Mouse (Mus musculus) spleen, postnatal 14 days (tissue): ENCODE results near the gene Utrn.

Experiments used
- DNase-seq, 2 experiments: peaks; one replicate each; pipeline ENCODE4 v3.0.0; 2021 to 2022; ENCODE audit warnings: low spot score in 2 of 2

The Utrn gene

DNA sequence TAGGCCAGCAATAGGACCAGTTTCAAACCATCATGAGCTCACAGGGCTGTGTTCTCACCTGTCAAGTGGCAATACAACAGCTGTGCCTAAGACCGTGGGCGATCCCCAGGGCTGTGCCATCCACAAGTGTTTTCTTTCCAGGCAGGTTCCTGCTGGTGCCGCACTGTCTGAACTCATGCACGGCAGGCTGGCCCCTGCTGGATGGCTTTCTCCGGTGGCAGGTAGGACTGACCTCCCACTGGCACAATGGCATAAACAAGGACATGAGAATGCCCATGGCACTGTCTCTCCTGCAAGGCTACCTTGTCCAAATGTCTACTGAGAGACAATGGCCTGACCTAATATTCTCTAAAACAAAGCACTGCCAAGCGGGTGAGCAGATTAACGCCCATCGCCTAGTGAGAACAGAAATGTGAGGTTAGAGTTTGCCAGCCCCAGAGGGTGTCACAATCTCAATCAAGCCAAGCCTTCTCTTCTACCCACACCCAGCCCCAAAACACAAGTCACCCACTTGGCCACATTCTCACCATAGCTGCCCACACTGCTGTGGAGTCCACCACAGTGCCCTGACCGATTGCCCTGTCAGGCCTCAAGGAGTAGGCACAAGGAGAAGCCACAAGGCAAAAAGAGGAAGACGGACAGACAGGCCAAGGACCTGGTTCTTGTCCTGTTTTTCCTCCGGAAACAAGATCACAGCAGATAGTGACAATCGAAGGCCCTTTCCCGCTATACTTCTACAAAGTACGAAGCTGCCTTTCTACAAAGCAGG, 32.9 kb downstream of the Utrn start:
- DNase-seq, result no peak

- DNase-seq, result no peak
These were observed 35.0 kb downstream of the Utrn start for GRCm38 (mm10) chr10:12834215-12834614.

DNA sequence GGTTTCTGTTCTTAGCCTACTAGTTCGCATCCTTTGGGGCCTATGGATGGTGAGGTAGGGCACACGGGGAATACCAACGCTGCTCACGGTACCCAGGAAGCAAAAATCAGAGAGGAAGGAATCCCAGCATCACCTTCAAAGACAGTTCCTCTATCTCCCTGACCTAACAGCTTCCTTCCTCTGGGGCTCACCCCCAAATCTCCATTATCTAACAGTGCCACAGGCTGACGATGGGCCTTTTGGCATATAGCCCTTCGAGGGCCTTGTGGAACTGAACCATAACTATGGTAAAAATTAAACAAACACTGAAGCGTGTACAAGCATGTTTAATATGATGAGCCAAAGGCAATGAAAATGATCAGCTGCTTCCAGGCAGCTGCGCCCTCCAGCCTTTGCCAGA, 37.0 kb downstream of the Utrn start:
- DNase-seq, result no peak

- no peak for DNase-seq
These were observed 41.4 kb downstream of the Utrn start for GRCm38 (mm10) chr10:12827778-12828177.

GRCm38 (mm10) chr10:12827306-12827705, 41.9 kb downstream of the Utrn start:
- no peak for DNase-seq

DNA sequence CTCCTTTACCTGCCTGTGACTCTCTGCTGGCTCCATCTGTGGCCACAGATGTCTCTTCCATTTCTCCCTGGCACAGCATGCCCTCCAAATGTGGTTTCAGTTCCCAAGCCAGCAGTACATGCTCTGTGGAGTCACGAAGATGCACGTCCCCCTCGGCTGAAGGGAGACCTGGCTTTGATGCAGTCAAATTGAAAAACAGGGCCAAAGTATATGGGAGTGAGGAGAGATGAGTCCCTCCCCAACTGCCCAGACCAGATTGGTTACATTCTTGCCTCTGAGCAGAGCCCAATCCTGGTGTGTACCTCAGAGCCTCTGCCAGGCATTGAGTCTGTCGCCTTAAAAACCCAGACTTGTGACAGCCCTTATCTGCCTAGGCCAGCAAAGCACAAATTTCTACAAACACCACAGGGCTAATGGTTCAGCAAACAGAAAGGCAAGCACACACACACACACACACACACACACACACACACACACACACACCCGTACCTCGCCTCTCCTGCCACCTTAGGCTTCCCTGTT, 42.3 kb downstream of the Utrn start:
- no peak for DNase-seq

DNA sequence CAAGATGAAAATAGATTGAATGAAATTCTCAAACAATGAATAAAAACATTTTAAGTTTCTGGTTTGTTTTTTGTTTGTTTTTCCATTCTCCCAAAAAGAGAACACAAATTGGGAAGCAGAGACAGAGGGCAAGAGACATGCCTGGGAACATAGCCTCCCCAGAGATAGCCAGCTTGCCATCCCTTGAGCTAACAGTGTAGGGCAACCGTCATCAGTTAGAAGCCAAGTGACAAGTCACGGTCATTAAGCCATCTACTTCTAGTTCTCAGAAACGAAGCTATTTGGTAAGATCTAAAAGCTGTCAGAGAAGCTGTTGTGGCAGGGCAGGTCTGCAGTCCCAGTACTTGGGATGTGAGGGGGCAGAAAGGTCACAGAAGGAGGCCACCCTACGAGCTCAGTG, 44.8 kb downstream of the Utrn start:
- DNase-seq, result no peak

DNA sequence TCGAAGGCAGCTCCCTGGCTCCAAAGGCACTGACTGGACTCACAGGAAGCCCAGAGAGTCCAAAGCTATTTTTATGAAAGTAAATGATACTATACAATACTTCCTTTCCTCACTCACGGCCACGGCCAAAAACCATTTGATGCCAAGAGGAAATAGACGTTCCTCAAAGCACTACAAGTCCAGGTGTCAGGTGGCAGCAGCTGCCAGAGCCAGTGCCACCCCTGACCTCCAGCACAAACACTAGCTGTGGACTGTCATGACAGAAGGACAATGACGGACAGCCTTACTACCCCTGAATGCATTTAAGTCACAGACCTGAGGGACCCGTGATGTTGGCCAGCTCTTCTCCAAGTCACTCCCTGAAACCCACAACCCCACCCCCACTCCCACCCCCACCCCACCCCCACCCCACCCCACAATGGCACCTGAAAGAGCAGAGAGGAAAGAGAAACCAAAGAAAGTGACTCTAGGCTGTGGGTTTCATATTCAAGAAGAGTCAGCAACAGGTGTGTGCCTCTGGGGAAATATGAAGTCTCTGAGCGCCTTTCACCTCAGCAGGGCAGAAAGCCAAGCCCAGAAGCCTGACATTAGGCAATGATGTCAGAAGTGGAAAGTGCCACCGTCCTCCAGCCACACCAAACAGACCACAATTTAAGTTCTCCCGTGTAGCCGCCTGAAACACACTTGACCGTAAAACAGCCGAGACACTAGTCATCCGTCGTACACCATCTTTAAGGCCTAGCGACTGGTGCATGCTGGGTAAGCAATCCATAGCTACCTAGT, 45.5 kb downstream of the Utrn start:
- DNase-seq, result no peak

GRCm38 (mm10) chr10:12820978-12821735, 48.0 kb downstream of the Utrn start:
- no peak for DNase-seq

GRCm38 (mm10) chr10:12817409-12817808, 51.8 kb downstream of the Utrn start:
- no peak for DNase-seq

- DNase-seq, result no peak
These were observed 52.6 kb downstream of the Utrn start for GRCm38 (mm10) chr10:12816530-12816929.

DNA sequence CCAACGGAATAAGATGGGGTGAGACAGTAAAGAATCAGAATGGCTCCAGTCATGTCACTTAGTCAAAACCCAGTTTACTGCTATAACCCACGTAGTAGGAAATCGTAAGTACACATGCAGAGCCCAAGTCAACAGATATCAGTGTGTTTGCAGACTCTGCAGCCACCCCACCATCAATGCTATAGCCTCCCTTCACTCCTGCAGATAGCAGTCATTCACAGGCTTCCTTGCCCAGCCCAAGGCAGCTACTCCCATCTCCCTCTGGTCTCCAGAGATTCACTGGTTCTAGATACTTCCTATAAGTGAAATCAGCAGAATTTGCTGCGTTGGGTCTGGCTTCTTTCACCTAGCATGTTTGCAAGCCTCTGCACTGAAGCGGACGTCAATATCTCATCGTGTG, 54.8 kb downstream of the Utrn start:
- DNase-seq, result no peak

DNA sequence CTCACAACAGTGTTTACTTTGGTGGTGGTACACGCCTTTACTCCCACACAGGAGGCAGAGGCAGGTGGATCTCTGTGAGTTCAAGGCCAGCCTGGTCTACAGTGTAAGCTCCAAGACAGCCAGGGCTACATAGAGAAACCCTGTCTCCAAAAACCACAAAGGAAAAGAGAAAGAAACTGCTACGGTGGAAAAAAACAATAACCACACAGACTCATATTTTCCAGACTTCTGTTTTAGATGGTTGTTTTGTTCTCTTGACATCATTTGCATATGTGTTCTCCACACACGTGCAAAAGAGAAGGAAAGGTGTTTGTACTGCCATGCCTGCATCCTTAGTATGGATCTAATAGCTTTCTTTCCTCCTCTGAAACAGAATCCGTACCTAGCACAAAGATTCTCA, 55.3 kb downstream of the Utrn start:
- no peak for DNase-seq

- peak in 1 of 2 experiments; percentile 23 for DNase-seq
These were observed 55.9 kb downstream of the Utrn start for GRCm38 (mm10) chr10:12813211-12813811.

DNA sequence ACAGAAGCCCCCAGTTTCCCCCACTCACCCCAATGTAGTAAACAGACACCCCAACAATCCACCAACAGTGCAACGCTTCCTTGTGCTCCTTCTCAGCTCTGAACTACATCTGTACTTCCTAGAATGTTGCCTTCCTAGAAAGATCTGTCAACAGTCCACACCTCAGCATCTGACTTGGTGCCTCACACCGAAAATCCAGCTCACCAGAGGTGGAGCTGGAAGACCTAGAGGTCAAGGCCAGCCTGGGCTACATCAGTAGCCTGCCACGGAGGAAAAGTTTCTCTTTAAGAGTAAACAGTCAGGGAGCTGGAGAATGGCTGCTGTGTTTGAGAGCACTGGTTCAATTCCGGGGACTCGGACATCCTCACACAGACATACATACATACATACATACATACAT, 56.5 kb downstream of the Utrn start:
- no peak for DNase-seq

DNA sequence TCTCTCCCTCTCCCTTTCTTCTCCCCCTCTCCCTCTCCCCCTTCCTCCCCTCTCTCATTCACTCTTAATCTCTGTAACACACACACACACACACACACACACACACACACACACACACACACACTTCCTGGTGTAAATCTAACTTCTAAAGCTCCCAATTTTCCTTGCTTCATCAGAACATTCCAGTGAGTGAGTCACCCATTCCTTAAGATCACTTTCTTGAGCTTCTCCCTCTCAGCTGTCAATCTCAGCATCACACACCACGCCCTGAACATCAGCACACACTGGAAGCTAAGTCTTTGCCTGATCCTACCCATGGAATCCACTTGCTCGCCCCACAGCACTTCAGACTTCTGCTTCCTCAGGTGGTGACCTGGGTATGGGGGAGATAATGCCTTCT, 58.3 kb downstream of the Utrn start:
- DNase-seq, result no peak

- no peak for DNase-seq
These were observed 59.5 kb downstream of the Utrn start for GRCm38 (mm10) chr10:12809702-12810101.

DNA sequence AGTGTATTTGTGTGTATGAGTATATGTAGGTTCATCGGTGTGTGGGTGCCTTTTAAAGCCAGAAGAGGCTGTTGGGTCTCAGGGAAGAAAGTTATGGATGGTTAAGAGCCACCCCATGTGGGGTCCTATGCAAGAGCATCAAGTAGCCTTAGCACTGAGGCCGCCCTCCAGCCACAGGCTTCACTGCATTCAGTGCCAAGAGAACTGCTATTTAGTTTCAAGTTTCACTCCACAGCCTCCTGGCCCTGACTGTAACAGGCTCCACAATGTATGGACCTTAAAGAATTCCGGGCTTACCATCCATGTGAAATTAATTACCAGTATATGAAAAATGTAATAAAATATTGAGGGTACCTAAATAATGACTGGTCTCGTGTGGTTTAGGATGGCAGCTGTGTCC, 60.7 kb downstream of the Utrn start:
- DNase-seq, result no peak

DNA sequence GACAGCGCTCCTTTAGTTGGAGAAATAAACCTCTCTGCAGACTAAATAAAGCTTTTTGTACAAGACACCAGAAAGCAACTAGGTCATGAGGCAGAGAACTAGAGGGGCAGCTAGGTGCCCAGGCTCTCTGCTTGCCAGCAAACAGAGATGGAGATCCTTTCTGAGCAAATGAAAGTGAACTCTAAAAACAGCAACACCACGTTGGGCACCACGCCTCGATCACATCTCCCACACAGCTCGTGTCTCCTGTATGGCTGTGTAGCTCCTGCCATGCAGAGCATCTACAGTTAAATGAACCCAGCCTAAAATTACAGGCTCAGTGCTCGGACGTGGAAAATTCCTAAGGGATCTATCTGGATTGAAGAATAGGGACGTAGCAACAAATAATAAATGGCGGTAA, 61.5 kb downstream of the Utrn start:
- no peak for DNase-seq

DNA sequence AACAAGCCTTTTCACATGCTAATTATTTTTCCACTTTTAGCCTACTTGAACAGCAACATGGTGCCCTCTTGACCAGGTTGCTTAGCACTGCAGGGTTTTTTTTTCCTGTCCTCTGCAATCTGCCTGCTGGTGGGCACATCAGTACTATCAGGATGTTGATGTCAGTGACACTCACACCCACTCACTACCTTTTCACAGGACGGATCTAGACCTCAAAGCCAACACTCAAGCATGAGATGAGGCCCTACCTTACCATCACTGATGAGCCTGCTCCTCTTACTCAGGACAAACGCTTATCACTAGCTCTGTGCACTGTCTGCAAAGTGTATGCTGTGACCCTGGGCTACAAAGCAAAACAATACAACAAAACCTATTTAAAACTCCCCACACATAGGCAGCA, 63.3 kb downstream of the Utrn start:
- no peak for DNase-seq

DNA sequence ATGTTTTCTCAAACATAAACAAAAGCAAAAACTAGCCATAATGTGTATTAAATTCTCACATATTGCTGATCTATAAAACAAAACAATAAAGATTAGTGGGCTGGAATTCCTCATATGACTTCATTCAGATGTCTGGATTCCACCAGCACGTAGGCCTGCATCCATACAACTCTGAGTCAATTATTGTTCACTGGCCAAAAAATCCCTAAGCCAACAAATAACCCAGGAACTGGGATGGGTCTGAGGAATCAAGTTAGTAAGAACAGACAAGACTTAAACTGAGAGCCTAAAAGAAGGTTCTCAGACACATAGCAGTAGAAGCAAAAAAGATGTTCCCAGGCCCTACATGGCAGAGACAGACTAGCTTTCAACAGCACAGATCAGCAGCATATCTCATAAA, 65.2 kb downstream of the Utrn start:
- no peak for DNase-seq

- DNase-seq, result no peak
These were observed 69.7 kb downstream of the Utrn start for GRCm38 (mm10) chr10:12799416-12799815.
